Mouse (Mus musculus) G1E (cell line): Measurements from ENCODE around the gene Tprgl.

ENCODE experiments used
- CTCF ChIP-seq: IDR thresholded peaks from 2 replicates; pipeline ENCODE4 v1.5.1; 2012; ENCODE audit warnings: low read depth, low read length, inconsistent platforms, mixed read lengths
- GATA1 ChIP-seq: IDR thresholded peaks from 2 replicates; pipeline ENCODE4 v1.6.1; 2012; ENCODE audit warnings: borderline replicate concordance, low read length, inconsistent platforms, mixed read lengths
- POLR2AphosphoS5 ChIP-seq: IDR thresholded peaks from 2 replicates; pipeline ENCODE4 v1.6.1; 2012; ENCODE audit warnings: low read depth, low read length, inconsistent platforms; ENCODE audit not compliant: insufficient replicate concordance

DNA sequence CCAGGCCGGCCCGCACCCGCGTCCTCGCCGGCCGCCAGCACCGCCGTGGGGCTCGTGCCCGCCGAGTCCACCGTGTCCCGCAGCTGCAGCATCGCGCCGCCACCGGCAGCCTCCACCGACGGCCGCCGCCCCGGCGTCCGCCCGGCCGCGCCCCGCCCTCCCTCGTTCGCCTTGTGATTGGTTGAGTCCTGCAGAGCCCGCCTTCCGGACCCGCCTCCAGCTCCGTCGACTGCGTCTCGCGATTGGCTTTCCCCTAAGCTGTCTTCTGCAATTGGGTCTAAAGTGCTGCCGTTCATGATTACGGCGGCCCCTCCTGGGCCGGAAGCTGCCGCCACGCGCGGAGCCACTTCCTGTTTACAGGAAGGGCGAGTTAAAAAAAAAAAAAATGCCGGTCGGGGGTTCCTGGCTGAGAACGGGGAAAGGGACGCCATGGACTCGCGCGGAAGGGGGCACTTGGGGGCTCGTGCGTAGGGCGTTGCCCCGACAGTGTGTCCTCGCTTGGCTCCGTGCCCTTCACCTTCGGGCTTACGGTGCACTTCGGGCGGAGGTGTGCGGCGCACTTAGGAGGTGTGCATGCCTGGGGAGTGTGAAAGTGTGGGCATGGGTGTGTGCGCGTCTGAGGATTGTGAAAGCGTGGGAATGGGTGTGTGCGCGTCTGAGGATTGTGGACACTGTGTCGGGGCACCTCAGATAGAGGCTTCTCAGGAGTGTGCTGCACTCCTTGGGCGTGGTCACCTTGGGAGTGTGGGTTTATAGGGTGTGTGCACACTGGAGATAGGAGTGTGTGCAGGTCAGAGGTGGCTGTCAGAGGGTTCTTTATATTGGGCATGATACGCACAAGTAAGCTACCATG lies at the start of gene Tprgl:
- TF ChIP-seq CTCF (no peak), GATA1 (no peak), POLR2AphosphoS5 (no peak)
